Mouse (Mus musculus): ENCODE results near the gene Ufd1. TPM values are rescaled to one million over a fixed set of nuclear protein-coding genes. Genes with fewer than 3 reads are reported as not detected.

Ufd1 gene
- polyA plus RNA-seq, 2 experiments = 63.9 to 72.1 TPM

- H3K4me1 ChIP-seq (ENCODE audit: control insufficient read depth, insufficient read depth, low read length) = peaks cover 9% of the 10 kb centered on the region
- 0 out of 2 replicates have a peak overlapping the region, but pooled peaks have one; percentile 42 for H3K4me3 ChIP-seq (replicated peaks; ENCODE audit: low read length)
- no peak for ATAC-seq (ENCODE audit: low FRiP score, low read depth)
- no peak overlapping the region for H3K27ac ChIP-seq (replicated peaks; ENCODE audit: low read depth, low read length)
- H3K36me3 ChIP-seq (ENCODE audit: control insufficient read depth, insufficient read depth, low read length) = no peaks in the 10 kb centered on the region
- no peak for TF ChIP-seq POLR2A (IDR thresholded peaks at IDR 0.05; ENCODE audit: borderline replicate concordance, extremely low read depth, insufficient read depth, insufficient read length)
- H3K4me2 ChIP-seq (replicated peaks; ENCODE audit: low read depth, low read length, severe bottlenecking) = peak overlapping the region; percentile 68; the same call in 1 of the 2 replicates
- DNase-seq (ENCODE audit: low spot score) = no peak
- 0 out of 2 replicates have a peak, but pooled peaks cover 2% of the 10 kb centered on the region for H3K9me3 ChIP-seq (ENCODE audit: control insufficient read depth, low read length)
- H3K9ac ChIP-seq (ENCODE audit: low read depth, low read length, severe bottlenecking) = no peak overlapping the region
- peaks cover 40% of the 10 kb centered on the region for H3K27me3 ChIP-seq (ENCODE audit: control insufficient read depth, insufficient read depth, low read length)
- 31% methylated on average over 18 of the region's 18 CpGs for WGBS
These were observed 35.7 kb upstream of the Ufd1 start for GRCm38 (mm10) chr16:18775621-18776555.

- peak; percentile 66 for ATAC-seq (ENCODE audit: low FRiP score, low read depth)
- Histone ChIP-seq H3K4me2 (replicated peaks; ENCODE audit: low read depth, low read length, severe bottlenecking) (peak within 1 kb of the TSS; percentile 68), H3K4me3 (replicated peaks; ENCODE audit: low read length) (peak within 1 kb of the TSS; percentile 42), H3K4me1 (ENCODE audit: control insufficient read depth, insufficient read depth, low read length) (peaks cover 9% of the 10 kb centered on the region), H3K27me3 (ENCODE audit: control insufficient read depth, insufficient read depth, low read length) (peaks cover 40% of the 10 kb centered on the region), H3K27ac (replicated peaks; ENCODE audit: low read depth, low read length) (no peak within 1 kb of the TSS), H3K9me3 (ENCODE audit: control insufficient read depth, low read length) (0 out of 2 replicates have a peak, but pooled peaks cover under 1% of the 10 kb centered on the region), H3K9ac (ENCODE audit: low read depth, low read length, severe bottlenecking) (peak within 1 kb of the TSS; percentile 48), H3K36me3 (ENCODE audit: control insufficient read depth, insufficient read depth, low read length) (0 out of 2 replicates have a peak, but pooled peaks cover under 1% of the 10 kb centered on the region)
- WGBS = 4% methylated on average over 19 of the region's 19 CpGs
- no peak for TF ChIP-seq POLR2A (IDR thresholded peaks at IDR 0.05; ENCODE audit: borderline replicate concordance, extremely low read depth, insufficient read depth, insufficient read length)
- DNase-seq (ENCODE audit: low spot score) = peak; percentile 22
These were observed 35.0 kb upstream of the Ufd1 start, which contains the start of gene Cldn5 for GRCm38 (mm10) chr16:18776556-18777100. Gene Cldn5 (plus strand): TSS chr16:18776847.

- no peak for TF ChIP-seq POLR2A (IDR thresholded peaks at IDR 0.05; ENCODE audit: borderline replicate concordance, extremely low read depth, insufficient read depth, insufficient read length)
- peak; percentile 6; the same call in 1 of the 2 replicates for ATAC-seq (ENCODE audit: low FRiP score, low read depth)
- peak overlapping the region; percentile 48 for H3K9ac ChIP-seq (ENCODE audit: low read depth, low read length, severe bottlenecking)
- H3K27ac ChIP-seq (replicated peaks; ENCODE audit: low read depth, low read length) = no peak overlapping the region
- no peaks in the 10 kb centered on the region for H3K9me3 ChIP-seq (ENCODE audit: control insufficient read depth, low read length)
- peak overlapping the region; percentile 68 for H3K4me2 ChIP-seq (replicated peaks; ENCODE audit: low read depth, low read length, severe bottlenecking)
- peaks cover 9% of the 10 kb centered on the region for H3K4me1 ChIP-seq (ENCODE audit: control insufficient read depth, insufficient read depth, low read length)
- 3% methylated on average over 75 of the region's 80 CpGs for WGBS
- H3K4me3 ChIP-seq (replicated peaks; ENCODE audit: low read length) = peak overlapping the region; percentile 42
- DNase-seq (ENCODE audit: low spot score) = peak; percentile 2
- peaks cover 8% of the 10 kb centered on the region for H3K36me3 ChIP-seq (ENCODE audit: control insufficient read depth, insufficient read depth, low read length)
- H3K27me3 ChIP-seq (ENCODE audit: control insufficient read depth, insufficient read depth, low read length) = peaks cover 40% of the 10 kb centered on the region
These were observed 34.2 kb upstream of the Ufd1 start for GRCm38 (mm10) chr16:18777101-18778080.

- no peak overlapping the region for H3K9ac ChIP-seq (ENCODE audit: low read depth, low read length, severe bottlenecking)
- H3K4me2 ChIP-seq (replicated peaks; ENCODE audit: low read depth, low read length, severe bottlenecking) = no peak overlapping the region
- no peaks in the 10 kb centered on the region for H3K9me3 ChIP-seq (ENCODE audit: control insufficient read depth, low read length)
- WGBS = 78% methylated on average over 2 of the region's 2 CpGs
- peaks cover 11% of the 10 kb centered on the region for H3K36me3 ChIP-seq (ENCODE audit: control insufficient read depth, insufficient read depth, low read length)
- no peak overlapping the region for H3K27ac ChIP-seq (replicated peaks; ENCODE audit: low read depth, low read length)
- no peak for TF ChIP-seq POLR2A (IDR thresholded peaks at IDR 0.05; ENCODE audit: borderline replicate concordance, extremely low read depth, insufficient read depth, insufficient read length)
- ATAC-seq (ENCODE audit: low FRiP score, low read depth) (no peak), DNase-seq (ENCODE audit: low spot score) (no peak)
- peaks cover 40% of the 10 kb centered on the region for H3K27me3 ChIP-seq (ENCODE audit: control insufficient read depth, insufficient read depth, low read length)
- H3K4me3 ChIP-seq (replicated peaks; ENCODE audit: low read length) = peak overlapping the region; percentile 42; the same call in 1 of the 2 replicates
- peaks cover 9% of the 10 kb centered on the region for H3K4me1 ChIP-seq (ENCODE audit: control insufficient read depth, insufficient read depth, low read length)
These were observed 33.1 kb upstream of the Ufd1 start for GRCm38 (mm10) chr16:18778461-18778860.
